Mouse (Mus musculus) gastrocnemius, adult 18-20 months (tissue): Measurements from ENCODE around the gene Nxpe4. TPM values are rescaled to one million over a fixed set of nuclear protein-coding genes. Genes with fewer than 3 reads are reported as not detected.

ENCODE experiments used
- DNase-seq: peaks from one replicate; pipeline ENCODE4 v3.0.0; 2021; ENCODE audit warnings: low spot score
- total RNA-seq, 2 experiments: library from RNA; stranded (reverse); gene quantifications; 2 replicates each; pipeline ENCODE4 v1.2.3; 2021

Nxpe4 gene
- total RNA-seq, 2 experiments from 2014 or later: 1.8 to 2.5 TPM

- no peak for DNase-seq
These were observed 154.0 kb downstream of the Nxpe4 start for GRCm38 (mm10) chr9:48315825-48316224.

GRCm38 (mm10) chr9:48326338-48326737 is 164.5 kb downstream of the Nxpe4 start:
- no peak for DNase-seq

- no peak for DNase-seq
These were observed 167.8 kb downstream of the Nxpe4 start for GRCm38 (mm10) chr9:48329597-48329996.

GRCm38 (mm10) chr9:48338783-48339455 is 177.1 kb downstream of the Nxpe4 start:
- no peak for DNase-seq

- no peak for DNase-seq
These were observed 177.7 kb downstream of the Nxpe4 start for GRCm38 (mm10) chr9:48339563-48339962.

DNA sequence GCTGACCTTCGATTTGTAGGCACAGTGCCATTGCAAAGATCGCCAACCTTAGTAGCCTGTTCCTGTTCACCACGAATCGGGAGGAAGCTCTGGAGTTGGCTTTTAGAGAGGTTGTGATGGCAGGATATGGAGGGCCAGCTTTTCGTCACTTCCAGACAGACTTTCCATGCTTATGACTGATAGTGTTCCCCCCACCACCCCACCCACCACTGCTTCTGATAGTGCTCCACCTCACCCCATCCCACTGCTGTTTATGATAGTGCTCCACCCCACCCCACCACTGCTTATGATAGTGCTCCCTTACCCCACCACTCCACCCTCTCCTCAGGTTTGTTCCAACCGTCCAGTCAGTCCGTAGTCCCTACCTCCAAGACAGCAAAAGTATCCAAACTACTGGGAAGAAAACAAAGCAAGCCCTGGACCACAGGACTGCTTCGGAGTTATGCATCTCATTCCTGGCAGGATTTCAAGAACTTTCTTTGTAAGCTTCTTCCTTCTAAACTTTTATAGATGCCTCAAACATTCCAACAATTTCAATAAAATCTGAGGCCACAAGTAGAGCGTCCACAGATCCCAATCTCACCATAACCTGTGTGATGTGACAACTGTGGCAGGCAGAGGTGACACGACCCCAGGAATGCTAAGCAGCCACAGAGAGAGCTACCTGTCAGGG is 179.0 kb downstream of the Nxpe4 start:
- no peak for DNase-seq

DNA sequence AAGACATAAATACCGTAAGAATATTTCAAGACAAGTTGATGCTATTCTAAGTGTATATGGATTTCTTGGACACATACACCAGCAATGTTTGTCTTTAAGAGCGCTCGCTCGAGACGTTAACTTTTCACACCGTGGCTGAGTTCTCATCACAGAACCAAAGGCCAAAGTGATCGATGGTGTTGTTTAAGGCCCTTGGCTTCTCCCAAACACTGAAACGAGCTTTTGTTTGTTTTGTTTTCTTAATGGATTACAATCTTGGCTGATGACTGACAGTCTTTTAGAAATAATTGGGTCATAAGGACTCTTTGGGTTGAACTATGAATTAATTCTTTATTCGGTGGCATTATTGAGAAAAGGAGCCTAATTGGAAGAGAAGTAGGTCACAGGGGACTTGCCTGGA is 183.6 kb downstream of the Nxpe4 start:
- no peak for DNase-seq

GRCm38 (mm10) chr9:48345866-48346265 is 184.0 kb downstream of the Nxpe4 start:
- DNase-seq: no peak

DNA sequence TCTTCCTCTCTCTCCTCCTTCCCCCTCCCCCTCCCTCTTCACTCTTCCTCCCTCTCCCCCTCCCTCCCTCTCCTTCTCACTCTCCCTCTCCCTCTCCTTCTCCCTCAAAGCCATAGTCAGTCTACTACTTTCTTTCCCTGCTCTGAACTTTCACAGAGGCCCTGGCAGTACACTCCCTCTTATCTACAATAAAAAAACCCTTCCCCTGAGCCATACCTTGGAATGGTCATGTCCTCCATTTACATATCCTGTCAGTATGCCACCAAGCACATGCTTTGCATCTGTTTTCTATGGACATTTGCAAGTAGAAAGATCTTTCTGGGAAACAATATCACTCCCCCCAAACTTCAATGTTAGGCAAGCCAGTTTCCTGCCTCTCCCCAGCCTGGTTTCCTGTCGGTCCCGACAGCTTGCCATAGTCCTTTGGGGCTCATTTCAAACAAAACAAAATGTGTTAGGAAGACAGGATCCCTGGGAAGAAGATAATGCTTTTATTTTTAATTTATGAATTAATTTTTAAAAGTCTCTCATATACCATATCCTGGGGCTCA is 191.4 kb downstream of the Nxpe4 start, which contains the start of gene Nxpe2:
Gene Nxpe2 (minus strand): TSS at position 307 of the 551 bp plus-strand sequence.
- DNase-seq: no peak

GRCm38 (mm10) chr9:48354122-48354521 is 192.3 kb downstream of the Nxpe4 start:
- DNase-seq: peak; percentile 29

- peak; percentile 85 for DNase-seq
These were observed 193.0 kb downstream of the Nxpe4 start for GRCm38 (mm10) chr9:48354793-48355192.

- no peak for DNase-seq
These were observed 195.3 kb downstream of the Nxpe4 start for GRCm38 (mm10) chr9:48357097-48357496.

DNA sequence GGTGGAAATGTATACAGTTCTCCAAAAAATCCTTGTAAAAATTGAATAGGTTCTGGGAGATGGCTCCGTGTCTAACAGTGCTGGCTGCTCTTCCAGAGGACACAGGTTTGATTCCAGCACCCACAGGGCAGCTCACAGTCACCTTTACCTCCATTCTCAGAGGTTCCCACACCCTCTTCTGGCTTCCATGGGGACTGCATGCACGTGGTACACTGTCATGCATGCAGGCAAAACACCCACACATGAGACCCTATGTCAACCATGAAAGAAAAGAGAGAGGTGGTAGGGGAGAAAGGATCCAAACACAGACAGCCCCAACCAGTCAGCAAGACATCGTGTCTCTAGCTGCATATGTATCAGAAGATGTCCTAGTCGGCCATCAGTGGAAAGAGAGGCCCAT is 199.0 kb downstream of the Nxpe4 start:
- no peak for DNase-seq

DNA sequence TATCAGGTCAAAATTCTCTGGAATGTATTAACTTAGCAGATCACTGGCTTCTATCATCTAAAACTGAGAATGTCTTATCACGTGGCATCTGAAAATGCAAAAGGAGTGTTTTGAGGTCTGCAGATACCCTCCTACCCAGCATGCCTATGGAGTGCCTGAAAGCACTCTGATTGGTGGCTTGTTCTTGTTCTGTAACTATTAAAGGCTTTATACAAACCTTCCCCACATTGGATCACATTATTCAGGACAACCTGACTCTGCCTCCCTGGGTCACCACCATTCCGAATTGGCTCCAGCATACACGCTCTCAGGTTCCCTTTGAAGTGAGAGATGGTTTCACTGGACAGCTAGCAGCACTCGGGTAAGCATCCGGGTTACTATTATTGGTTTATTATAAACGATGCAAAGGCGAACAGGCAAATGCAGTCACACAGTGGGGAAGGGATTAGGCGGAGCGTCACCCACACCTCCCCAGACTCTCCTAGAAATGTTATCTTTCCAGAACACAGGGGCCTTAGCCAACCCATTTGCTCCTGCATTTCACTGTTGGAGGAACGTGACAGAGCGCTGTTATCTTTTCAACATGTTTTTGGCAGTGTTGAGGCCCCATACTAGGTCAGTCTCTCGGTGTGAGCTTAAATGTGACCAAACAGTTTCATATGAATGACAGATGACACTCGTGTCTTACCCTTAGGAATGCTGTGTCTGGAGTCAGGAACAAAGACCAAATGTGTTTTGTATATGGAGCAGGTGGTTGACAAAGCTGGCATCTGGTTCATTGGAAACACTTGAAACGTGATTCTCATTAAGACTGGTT is 200.2 kb downstream of the Nxpe4 start:
- no peak for DNase-seq

DNA sequence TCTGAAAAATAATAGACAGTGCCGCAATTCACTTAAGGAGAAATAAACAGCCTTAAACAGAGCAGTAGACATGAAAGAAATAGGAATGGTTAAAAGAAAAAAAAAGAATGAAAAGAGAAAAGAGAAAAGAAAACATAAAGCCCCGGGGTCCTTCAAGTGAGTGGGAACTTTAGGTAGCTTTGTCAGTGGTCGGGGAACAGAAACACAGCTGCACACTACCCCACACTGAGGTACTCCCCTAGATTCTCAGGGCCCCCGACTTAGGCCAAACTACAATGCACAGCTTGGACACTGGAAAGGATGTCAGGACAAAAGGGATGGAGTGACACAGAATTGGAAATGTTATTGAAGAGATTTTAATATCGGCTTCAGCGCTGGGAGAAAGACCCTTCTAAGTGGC is 200.9 kb downstream of the Nxpe4 start:
- no peak for DNase-seq

GRCm38 (mm10) chr9:48373232-48373878 is 211.5 kb downstream of the Nxpe4 start:
- no peak for DNase-seq

DNA sequence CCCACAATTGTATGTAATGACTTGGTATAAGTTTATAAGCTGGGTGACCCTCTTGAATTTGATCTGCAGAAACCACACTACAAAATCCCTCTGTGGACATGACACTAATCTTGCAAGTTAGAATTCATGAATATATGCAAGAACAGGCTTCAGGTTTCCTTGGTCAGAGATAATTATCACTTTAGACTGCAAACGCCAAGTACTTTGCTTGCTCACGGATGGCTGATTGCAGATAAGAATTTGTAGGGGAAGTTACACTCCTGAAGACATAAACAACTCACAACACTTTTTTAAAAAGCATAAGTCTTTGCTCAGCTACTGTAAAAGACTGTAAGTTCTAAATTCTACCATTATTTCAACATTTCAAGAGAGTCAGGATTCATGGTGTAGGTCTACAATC is 212.5 kb downstream of the Nxpe4 start:
- no peak for DNase-seq

- no peak for DNase-seq
These were observed 226.6 kb downstream of the Nxpe4 start for GRCm38 (mm10) chr9:48388451-48388850.

DNA sequence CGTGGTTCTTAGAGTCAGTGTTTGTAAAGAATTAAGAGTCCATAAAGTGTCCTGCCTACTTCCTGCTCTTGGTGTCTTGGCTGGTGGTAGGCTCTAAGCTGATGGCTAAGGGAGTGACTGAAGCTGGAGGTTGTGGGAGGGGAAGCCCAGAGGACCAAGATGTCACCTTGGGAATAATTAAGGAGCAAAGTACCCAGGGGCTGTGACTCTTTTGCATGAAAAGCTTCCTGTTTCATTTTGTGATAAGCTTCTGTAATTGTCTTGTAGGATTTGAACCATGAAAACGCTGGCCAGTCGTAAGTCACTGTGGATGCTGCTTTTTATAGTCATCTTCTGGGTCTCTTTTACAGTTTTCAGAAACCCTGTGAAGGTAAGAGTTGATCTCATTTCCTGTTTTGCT is 228.2 kb downstream of the Nxpe4 start:
- DNase-seq: no peak

DNA sequence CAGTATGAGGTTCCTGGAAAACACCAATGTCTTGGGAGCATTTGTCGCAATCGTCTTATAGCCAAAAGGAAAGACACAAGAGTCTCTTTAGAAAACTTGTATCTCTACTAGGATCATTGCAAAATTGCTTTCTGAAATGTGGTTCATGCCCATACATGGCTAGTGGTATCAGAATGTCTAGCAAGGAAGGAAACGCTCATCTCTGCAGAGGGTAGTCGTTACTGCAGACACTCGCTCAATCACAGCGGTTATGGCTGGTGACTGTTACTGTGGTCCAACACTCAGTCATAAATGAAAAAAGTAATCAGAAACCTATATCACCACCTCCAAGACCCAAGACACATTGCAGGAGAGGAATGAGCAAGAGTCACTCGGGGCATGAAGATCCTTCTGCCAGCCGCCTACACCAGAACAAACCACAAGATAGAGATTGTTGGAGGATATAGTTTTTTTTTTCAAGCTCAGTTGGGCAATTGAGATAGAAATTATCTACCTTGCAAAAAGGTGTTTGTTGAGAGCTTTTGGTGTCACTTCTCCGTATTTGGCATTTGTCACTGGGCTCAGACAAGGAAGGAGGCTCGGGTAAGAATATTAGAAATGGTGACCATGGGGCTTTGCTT is 241.9 kb downstream of the Nxpe4 start:
- no peak for DNase-seq

DNA sequence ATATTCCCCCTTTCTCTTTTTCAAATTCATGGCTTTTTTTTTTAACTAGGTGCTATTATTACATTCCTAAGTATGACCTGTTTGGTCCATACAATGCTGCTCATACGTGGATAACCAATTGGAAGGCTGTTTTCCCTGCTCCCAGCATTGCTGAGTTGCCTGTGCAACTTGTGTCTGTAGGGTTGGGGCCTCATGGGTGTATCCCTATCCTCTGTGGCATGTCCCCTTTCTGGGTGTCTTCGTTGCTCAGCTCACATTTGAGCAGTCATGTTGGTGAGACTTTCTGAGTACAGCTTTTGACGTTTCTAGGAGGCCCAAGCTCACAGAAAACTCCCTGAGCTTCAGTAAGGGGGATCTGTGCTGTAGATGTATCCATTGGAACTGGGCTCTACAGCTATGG is 242.9 kb downstream of the Nxpe4 start:
- no peak for DNase-seq
